Mouse (Mus musculus) heart, adult 18-20 months (tissue): Measurements from ENCODE around the gene Clec1b. TPM values are rescaled to one million over a fixed set of nuclear protein-coding genes. Genes with fewer than 3 reads are reported as not detected.

Source experiments
- DNase-seq, 2 experiments: peaks; one replicate each; pipeline ENCODE4 v3.0.0; 2021 to 2022; ENCODE audit warnings: mixed read lengths in 1 of 2
- total RNA-seq, 2 experiments: library from RNA; stranded (reverse); gene quantifications; 2 replicates each; pipeline ENCODE4 v1.2.3; 2021

Clec1b gene
- total RNA-seq, 2 experiments from 2014 or later = 1.0 to 1.2 TPM

- DNase-seq = no peak
Measured at GRCm38 (mm10) chr6:129414177-129414576, 17.1 kb downstream of the Clec1b start.

- DNase-seq = no peak
Measured at GRCm38 (mm10) chr6:129422311-129422710, 25.2 kb downstream of the Clec1b start.

GRCm38 (mm10) chr6:129423040-129423733 is 26.1 kb downstream of the Clec1b start:
- peak; percentile 38 to 42 for DNase-seq

GRCm38 (mm10) chr6:129423734-129424072 is 26.6 kb downstream of the Clec1b start:
- peak; percentile 78 to 91 for DNase-seq

GRCm38 (mm10) chr6:129425217-129425616 is 28.1 kb downstream of the Clec1b start:
- peak in 1 of 2 experiments; percentile 18 for DNase-seq

GRCm38 (mm10) chr6:129425812-129426211 is 28.7 kb downstream of the Clec1b start:
- peak; percentile 56 to 84 for DNase-seq

- DNase-seq = no peak
Measured at GRCm38 (mm10) chr6:129427281-129427680, 30.2 kb downstream of the Clec1b start.

GRCm38 (mm10) chr6:129434239-129434638 is 37.1 kb downstream of the Clec1b start:
- DNase-seq = peak in 1 of 2 experiments; percentile 38

- no peak for DNase-seq
Measured at GRCm38 (mm10) chr6:129436025-129436424, 38.9 kb downstream of the Clec1b start.

- DNase-seq = no peak
Measured at GRCm38 (mm10) chr6:129438033-129438432, 40.9 kb downstream of the Clec1b start.

GRCm38 (mm10) chr6:129449743-129450142 is 52.6 kb downstream of the Clec1b start:
- DNase-seq = peak; percentile 38 to 77

GRCm38 (mm10) chr6:129451411-129452039 is 54.4 kb downstream of the Clec1b start, which contains the start of gene Clec1a:
TSS of gene Clec1a (minus strand) at chr6:129452000.
- peak; percentile 63 to 77 for DNase-seq

Other genes with a start within 250 kb of the Clec1b start
- 10 to 100 TPM; 32.0 to 46.1 TPM for gene Clec2d, start 216.7 kb upstream of the Clec1b start, total RNA-seq
- gene Cd69, start 121.9 kb upstream of the Clec1b start, total RNA-seq = 1 to 10 TPM in 1 of 2 experiments, under 1 TPM in 1; 0.17 to 1.6 TPM
- gene 4922502D21Rik, start 65.5 kb upstream of the Clec1b start, total RNA-seq = not detected
- gene Clec12a, start 54.6 kb upstream of the Clec1b start, total RNA-seq = under 1 TPM; 0.85 to 0.94 TPM
- not detected for gene Clec12b, start 11.4 kb upstream of the Clec1b start, total RNA-seq
- gene Clec9a, start 11.6 kb downstream of the Clec1b start, total RNA-seq = under 1 TPM in 1 of 2 experiments, not detected in 1; 0.62 TPM
- gene Clec1a, start 54.7 kb downstream of the Clec1b start, total RNA-seq = 10 to 100 TPM; 11.1 to 11.4 TPM
- gene Olr1, start 109.9 kb downstream of the Clec1b start, total RNA-seq = not detected
- gene Tmem52b, start 115.3 kb downstream of the Clec1b start, total RNA-seq = not detected
- gene Gabarapl1, start 135.9 kb downstream of the Clec1b start, total RNA-seq = 100 to 1,000 TPM; 149 to 199 TPM
- under 1 TPM in 1 of 2 experiments, not detected in 1; 0.30 TPM for gene Klre1, start 180.6 kb downstream of the Clec1b start, total RNA-seq
- gene Klrd1, start 194.5 kb downstream of the Clec1b start, total RNA-seq = 1 to 10 TPM in 1 of 2 experiments, not detected in 1; 1.1 TPM
- gene Klrk1, start 226.6 kb downstream of the Clec1b start, total RNA-seq = under 1 TPM; 0.26 to 0.57 TPM
- gene Klrc3, start 246.0 kb downstream of the Clec1b start, total RNA-seq = not detected